Mouse (Mus musculus) lung, postnatal 14 days (tissue): ENCODE measurements around the gene 6030498E09Rik.

Experiments
- DNase-seq: peaks from one replicate; pipeline ENCODE4 v3.0.0; 2021

Gene 6030498E09Rik

DNA sequence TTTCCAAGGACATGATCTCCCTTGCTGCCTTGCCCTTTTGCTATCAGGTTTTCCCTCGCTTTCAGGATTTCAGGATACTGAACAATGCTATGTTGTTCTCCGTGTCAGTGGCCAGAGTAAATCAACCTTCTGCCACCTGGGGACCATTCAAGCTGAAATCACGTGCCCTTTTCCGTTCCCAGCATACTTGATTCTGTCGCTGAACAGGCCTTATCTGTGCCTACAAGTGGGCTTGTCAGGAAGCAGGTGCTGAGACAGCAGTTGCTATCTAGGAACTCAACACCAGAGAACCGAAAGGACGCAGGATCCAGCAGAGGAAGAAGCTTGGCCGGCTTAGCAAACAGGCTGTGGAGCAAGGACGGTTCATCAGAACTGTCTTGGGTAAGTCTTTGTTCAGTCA, at the start of gene 6030498E09Rik:
TSS of gene 6030498E09Rik (plus strand) at position 194 of the 400 bp plus-strand sequence.
- DNase-seq = no peak

DNA sequence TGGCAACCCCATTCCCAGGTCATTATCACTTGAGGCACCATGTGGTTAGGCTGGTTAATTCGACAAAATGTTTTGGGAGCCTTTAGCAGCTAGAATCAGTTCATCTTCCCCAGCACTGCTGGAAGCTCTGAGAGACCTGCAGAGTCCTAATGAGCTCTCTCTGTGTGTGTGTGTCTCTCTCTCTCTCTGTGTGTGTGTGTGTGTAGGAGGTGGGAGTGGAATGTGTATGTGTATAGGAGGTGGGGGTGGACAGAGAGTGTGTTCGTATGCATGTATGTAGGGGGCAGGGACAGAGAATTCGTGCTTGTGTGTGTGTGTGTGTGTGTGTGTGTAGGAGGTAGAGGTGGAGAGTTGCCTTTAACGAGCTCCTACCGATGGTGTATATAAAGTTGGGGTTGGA, 42.4 kb upstream of the 6030498E09Rik start:
- DNase-seq = no peak

DNA sequence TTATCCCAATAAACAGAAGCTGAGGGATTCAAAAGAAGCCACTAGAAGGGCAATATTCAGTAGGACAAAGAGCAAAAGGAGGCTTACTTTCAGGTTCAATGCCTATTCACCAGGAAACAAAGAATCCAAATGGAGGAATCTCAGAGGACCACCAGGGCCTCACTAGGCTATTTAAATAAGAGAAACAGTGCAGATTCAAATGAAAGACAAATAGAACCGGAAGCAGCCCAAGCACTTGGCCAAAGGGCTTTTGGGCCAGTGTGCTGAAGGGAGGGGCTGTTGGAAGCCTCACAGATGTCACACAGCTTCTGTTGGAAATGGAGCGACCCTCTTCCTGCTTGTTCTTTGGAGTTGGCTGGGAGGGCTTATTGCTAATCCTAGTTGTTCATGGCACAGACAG, 41.8 kb upstream of the 6030498E09Rik start:
- no peak for DNase-seq

DNA sequence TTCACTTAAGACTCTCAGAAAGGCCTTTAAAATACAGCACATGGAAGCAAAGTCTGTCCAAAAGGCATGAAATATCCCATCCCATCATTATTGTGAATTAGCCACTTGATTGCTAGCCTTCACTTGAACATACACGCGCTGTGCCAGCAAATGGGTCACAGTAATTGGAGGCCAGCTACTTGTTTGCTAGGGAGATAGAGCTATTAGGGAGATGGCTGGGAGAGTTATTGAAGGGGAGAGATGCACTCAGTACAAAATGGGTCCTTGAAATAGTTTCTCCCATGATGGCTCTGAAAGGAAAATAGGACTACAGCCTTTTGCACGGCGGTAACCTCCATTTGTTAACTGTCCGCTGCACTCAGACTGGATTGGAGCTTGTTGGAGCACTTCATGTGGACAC, 38.8 kb upstream of the 6030498E09Rik start:
- DNase-seq = no peak

DNA sequence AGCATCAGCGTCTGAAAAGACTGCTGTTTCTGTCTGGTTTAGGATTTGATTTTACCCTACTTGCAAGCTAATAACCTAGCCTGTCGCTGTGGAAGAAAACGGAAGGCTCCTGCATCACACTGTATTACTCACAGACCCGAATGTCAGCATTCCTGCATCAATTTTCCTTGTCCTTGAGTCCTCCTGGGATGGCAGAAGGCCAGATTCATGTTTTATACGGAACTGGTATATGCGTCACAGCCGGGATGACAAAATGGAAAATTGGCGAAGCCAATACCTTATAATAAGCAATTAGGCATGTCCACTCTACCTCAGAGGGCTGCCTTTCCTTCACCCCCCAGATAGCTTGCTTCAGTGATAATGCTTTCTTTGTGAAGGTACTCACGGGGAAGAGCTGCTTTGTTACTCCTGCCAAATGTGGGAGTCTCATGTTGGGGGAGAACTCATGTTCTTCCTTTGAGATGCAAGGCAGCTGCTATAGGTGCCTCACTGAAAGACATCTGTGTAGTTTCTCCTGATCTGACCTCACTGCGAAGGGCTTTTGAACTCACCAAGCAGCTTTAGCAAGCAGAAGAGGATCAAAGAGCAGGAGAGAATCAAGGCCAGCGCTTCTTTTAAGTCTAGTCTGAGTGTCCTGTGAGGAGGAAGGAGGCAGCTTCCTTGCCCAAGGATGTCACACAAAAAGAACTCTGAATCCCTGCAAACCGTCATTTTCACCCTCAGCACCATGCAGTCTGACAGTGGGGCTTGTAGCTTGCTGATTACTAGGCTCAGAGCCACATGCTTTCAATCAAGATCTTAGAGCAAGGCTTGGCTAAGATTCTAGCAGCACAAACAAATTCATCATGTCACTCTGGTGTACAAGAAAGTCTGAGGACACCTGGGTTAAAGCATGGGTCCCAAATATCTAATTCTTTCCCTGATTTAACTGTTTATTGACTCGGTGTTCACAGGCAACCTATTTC, 37.3 kb upstream of the 6030498E09Rik start:
- DNase-seq = peak; percentile 0

DNA sequence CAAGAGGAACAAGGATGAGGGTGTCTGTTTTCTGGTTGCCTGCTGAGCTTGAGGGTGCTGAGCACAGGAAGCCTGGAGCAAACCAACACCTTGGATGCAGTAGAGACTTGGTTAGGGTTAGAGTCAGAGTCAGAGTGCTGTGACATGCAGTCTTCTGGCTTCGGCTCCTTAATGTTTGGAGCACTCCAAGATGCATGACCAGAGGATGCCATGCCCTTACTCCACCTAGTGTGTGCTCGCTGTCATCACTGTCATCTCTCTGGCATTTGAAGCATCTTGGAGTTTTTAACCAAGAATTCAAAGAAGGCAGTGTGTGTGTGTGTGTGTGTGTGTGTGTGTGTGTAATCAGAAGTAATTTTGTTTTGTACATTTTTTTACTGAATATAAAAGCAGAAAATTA, 1.0 kb upstream of the 6030498E09Rik start:
- DNase-seq = no peak

DNA sequence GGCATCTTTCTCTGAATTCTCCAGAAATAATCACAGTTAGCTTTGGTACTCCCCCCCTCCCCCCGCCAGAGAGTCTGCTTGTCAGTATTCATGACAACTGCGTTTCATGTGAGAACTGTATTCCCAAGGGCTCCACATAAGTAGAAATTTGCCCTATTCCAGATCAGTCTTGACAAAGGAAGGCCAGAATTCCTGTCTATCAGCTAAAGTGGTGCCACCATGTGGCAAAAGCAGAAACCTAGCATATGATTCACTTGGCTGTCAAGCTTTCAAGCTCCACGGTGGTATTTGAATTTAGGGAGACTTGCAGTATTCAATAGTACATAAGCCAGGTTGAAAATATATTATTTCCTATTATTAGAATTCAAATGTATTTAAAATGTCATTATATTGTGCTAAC, 585 bp upstream of the 6030498E09Rik start:
- no peak for DNase-seq

DNA sequence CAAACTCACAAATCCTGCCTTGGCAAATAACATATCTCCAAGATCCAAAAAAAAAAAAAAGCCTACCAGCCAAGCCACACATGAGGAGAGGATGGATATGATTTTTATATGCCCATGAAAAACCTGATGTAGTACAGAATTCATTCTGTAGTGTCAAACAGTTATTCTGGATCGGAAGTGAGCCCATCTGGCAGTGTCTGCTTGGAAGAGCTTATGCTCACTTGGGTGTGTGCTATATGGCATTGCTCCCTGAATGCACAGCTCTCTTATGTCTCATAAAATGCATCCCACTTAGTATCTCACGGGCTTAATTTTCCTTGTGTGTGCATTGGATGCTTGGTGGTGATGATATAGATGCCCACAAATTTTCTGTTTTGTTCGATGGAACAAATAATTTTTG, 21.9 kb downstream of the 6030498E09Rik start:
- no peak for DNase-seq

DNA sequence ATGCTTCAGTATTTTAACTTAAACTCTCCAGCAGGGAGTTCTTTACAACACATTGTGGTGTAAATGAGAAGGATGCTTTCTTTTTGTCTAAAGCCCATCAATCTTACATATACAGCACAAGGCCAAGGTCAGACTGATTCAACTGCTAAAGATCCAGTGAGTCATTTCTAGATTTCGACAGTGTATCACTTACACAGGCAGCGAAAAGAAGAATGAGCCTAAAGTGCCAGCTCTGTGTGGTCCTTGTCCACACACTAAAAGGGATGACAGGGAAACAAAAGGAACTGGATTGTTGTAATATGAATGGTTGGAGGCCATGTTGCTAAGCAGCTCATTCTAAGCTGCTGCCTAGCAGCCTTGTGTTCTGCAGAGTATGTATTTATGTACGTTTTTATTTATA, 41.5 kb downstream of the 6030498E09Rik start:
- no peak for DNase-seq

DNA sequence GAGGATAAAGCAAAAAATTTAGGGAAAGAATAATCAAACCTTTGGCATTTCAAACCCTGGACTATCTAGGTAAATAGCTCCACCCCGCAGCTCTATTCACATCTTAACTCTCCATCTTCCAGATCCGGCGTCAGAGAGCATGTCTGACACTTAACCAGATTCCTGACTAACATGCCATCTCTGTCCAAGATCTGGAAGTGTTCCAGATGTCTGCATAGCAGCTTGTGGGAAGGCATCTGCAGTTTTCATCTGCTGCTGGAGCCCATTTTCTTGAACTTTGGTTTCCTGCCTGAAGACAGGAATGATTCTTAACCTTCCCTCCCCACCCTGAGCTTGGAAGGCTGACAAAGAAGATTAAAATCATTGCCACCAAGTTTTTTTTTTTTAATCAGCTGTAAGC, 44.4 kb downstream of the 6030498E09Rik start:
- no peak for DNase-seq

DNA sequence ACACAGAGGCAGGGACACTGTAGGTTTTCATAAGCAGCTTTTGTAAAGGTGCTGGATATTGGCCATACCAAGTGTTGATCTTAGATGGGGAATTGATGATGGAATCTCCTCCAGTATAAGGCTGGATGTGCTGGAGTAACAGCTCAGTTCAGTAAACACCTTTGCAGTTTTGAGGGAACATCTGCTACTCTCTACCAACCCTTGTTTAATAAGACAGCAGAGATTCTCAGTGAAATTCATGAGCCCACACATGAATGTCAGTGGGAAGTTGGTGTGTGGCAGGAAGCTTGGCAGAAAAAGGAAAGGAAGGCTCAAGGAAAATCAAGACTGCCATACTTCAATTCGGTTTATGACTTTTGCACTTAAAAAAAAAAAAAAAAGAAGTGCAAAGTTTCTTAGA, 186.1 kb downstream of the 6030498E09Rik start:
- DNase-seq = no peak

DNA sequence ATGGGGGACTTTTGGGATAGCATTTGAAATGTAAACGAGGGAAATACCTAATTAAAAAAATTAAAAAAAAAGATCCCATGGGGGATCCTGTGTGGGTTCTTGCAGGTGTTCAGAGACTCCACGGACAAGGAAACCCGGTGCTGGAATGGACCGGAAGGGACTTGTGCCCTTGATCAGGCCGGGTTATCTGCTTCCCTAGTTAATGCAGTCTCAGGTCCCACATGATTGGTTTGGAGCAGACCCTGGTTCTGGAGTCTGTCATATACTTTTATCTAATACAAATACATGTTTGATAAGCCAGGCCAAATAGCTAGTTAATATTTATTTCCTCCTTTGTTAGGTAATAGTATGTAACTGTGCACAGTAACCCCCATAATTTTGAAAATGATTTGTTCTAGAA, 223.8 kb downstream of the 6030498E09Rik start:
- no peak for DNase-seq
